Mouse (Mus musculus) stomach, postnatal 0 days (tissue): ENCODE results near the gene Emc9. TPM values are rescaled to one million over a fixed set of nuclear protein-coding genes. Genes with fewer than 3 reads are reported as not detected.

Experiments used
- ATAC-seq: fragments of 200-750 bp; cut with Nextera tagmentation; 2 replicates; pipeline ENCODE4 v1.8.0; 2017; ENCODE audit not compliant: low FRiP score, low TSS enrichment
- DNase-seq: peaks from one replicate; pipeline ENCODE4 v3.0.0-alpha.2; 2016; ENCODE audit warnings: low spot score
- H3K27ac ChIP-seq: fragments of 300-500 bp; sonication (generic); replicated peaks from 2 replicates; pipeline ENCODE4 v1.5.1; 2014; ENCODE audit warnings: mild to moderate bottlenecking, control low read depth
- H3K27me3 ChIP-seq: fragments of 300-500 bp; sonication (generic); 2 replicates; pipeline ENCODE4 v1.6.1; 2014; ENCODE audit warnings: low read length; ENCODE audit not compliant: control insufficient read depth, insufficient read depth
- H3K36me3 ChIP-seq: fragments of 300-500 bp; sonication (generic); 2 replicates; pipeline ENCODE4 v1.6.1; 2014; ENCODE audit warnings: low read length, mixed read lengths; ENCODE audit not compliant: control insufficient read depth, insufficient read depth
- H3K4me1 ChIP-seq: fragments of 300-500 bp; sonication (generic); replicated peaks from 2 replicates; pipeline ENCODE4 v1.6.1; 2014; ENCODE audit warnings: antibody characterized with exemption; ENCODE audit not compliant: control insufficient read depth, insufficient read depth
- H3K4me2 ChIP-seq: fragments of 300-500 bp; sonication (generic); replicated peaks from 2 replicates; pipeline ENCODE4 v1.6.1; 2014; ENCODE audit warnings: low read depth, mild to moderate bottlenecking, control low read depth, moderate library complexity
- H3K4me3 ChIP-seq: fragments of 300-500 bp; sonication (generic); 2 replicates; pipeline ENCODE4 v1.5.1; 2014; ENCODE audit warnings: low read depth, low read length, control low read depth
- H3K9ac ChIP-seq: fragments of 300-500 bp; sonication (generic); 2 replicates; pipeline ENCODE4 v1.6.1; 2014; ENCODE audit warnings: mild to moderate bottlenecking, low read length, control low read depth, mixed read lengths
- H3K9me3 ChIP-seq: fragments of 300-500 bp; sonication (generic); 2 replicates; pipeline ENCODE4 v1.6.1; 2016; ENCODE audit warnings: low read length; ENCODE audit not compliant: control insufficient read depth
- CTCF ChIP-seq: IDR thresholded peaks from 2 replicates; pipeline ENCODE4 v1.5.1; 2016; ENCODE audit warnings: antibody characterized with exemption, low read depth, mild to moderate bottlenecking, moderate library complexity
- EP300 ChIP-seq: optimal IDR thresholded peaks from 2 replicates; pipeline ENCODE3; 2016; ENCODE audit warnings: antibody characterized with exemption
- WGBS: fragments of 180-500 bp; shearing (Covaris S2); extraction: QIAGEN DNeasy Blood & Tissue Kit; methylation state at CpG from one replicate; pipeline ENCODE4 v1.1.7; 2014; 5-methylcytosine and 5-hydroxymethylcytosine counted together
- polyA plus RNA-seq: library from polyadenylated mRNA; unstranded; fragments of >200 nt; fragmentation: Nextera tagmentation; extraction: Ambion mirVana; gene quantifications from 2 replicates; pipeline ENCODE4 v1.2.1, GENCODE M21; 2015

The Emc9 gene
- polyA plus RNA-seq, 1 experiment from 2014 or later = 13.1 TPM

DNA sequence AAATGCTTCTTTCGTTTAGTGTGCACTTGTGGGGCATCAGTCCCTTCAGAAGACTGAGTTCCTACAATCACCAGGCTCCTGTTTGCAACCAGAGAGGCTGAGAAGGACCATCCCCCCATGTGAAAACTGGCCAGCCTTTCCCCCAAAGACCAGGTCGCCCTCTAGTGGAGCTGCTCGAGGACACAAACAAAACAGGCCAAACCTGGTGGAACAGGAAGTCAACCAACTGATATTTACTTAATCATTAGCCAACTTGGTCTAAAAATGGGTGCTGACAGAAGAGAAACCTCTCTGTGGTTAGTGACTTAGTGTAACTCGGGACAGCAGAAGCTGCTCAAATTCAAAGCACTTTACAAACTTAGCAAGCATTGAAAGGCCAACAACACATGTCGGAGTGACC is 28.1 kb downstream of the Emc9 start:
- ATAC-seq (no peak), DNase-seq (peak; percentile 92)
- Histone ChIP-seq H3K9ac (no peak overlapping the region), H3K27ac (peak overlapping the region; percentile 71), H3K4me2 (no peak overlapping the region), H3K27me3 (no peaks in the 10 kb centered on the region), H3K4me1 (peaks cover 4% of the 10 kb centered on the region; the same call in 1 of the 2 replicates), H3K36me3 (no peaks in the 10 kb centered on the region), H3K9me3 (no peaks in the 10 kb centered on the region), H3K4me3 (no peak overlapping the region)
- 11% methylated on average over 5 of the region's 5 CpGs for WGBS
- peak; percentile 98 for TF ChIP-seq CTCF
- TF ChIP-seq EP300 = no peak

DNA sequence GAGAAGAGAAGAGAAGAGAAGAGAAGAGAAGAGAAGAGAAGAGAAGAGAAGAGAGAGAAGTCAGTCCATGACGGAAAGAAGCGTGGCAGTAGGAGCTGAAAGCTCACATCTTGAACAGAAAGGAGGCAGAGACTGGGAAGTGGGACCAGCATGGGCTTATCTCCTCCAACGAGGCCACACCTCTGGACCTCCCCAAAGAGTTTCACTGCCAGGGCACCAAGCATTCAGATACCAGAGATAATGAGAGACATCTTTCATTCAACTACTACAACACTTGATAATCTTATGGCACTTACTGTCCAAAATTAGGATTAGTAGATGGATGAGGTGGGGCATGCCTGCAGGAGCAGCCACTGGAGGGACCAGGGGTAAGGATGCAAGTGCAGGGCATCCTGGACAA is 29.3 kb downstream of the Emc9 start:
- Histone ChIP-seq H3K27ac (no peak overlapping the region), H3K9ac (no peak overlapping the region), H3K27me3 (no peaks in the 10 kb centered on the region), H3K4me2 (no peak overlapping the region), H3K36me3 (no peaks in the 10 kb centered on the region), H3K4me3 (no peak overlapping the region), H3K9me3 (no peaks in the 10 kb centered on the region), H3K4me1 (no peaks in the 10 kb centered on the region)
- no peak for DNase-seq
- no peak for TF ChIP-seq EP300
- no peak for TF ChIP-seq CTCF
- WGBS = 79% methylated on average over 3 of the region's 3 CpGs
- no peak for ATAC-seq

DNA sequence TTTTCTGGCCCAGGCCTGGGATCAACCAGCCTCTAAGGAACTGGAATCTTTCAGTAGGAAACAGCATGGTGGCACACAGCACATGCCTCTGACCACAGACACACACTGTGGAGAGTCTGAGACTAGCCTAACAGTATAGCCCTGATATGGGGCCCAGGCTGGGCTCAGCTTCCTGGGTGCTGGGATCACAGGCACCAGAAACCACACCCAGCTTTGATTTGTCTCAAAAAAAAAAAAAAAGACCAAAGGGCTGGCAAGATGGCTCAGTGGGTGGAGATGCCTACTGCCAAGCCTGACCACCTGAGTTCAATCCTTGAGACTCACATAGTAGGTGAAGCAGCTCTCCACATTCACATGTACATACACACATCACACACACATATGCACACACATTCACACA is 30.5 kb downstream of the Emc9 start:
- H3K9me3 ChIP-seq = no peaks in the 10 kb centered on the region
- no peak overlapping the region for H3K4me2 ChIP-seq
- no peaks in the 10 kb centered on the region for H3K27me3 ChIP-seq
- TF ChIP-seq CTCF = no peak
- TF ChIP-seq EP300 = no peak
- no peak for DNase-seq
- ATAC-seq = peak; percentile 58; the same call in 1 of the 2 replicates
- no peaks in the 10 kb centered on the region for H3K36me3 ChIP-seq
- no peak overlapping the region for H3K9ac ChIP-seq
- no peak overlapping the region for H3K4me3 ChIP-seq
- H3K27ac ChIP-seq = no peak overlapping the region
- no peaks in the 10 kb centered on the region for H3K4me1 ChIP-seq

DNA sequence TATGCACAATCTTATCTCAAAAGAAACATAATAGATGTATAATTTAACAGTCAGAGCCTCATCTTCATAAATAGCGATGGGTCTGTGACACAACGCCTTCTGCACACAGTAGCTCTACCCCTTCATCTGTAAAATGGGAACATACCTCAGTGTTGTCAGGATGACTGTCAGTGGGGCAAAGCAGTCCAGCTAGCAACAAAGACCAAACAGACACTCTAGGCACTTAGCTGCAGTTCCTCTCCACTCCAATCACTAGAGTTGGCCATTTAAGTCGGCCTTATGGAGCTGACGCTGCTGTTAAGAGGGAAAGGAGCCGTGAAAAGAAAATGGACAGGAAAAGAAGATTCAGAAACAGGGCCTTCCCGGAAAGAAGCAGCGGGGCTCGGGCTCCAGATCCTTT is 33.3 kb downstream of the Emc9 start:
- no peaks in the 10 kb centered on the region for H3K9me3 ChIP-seq
- no peaks in the 10 kb centered on the region for H3K4me1 ChIP-seq
- H3K4me3 ChIP-seq = no peak overlapping the region
- H3K9ac ChIP-seq = no peak overlapping the region
- TF ChIP-seq EP300 (no peak), CTCF (no peak)
- DNase-seq (no peak), ATAC-seq (no peak)
- H3K36me3 ChIP-seq = peaks cover 15% of the 10 kb centered on the region
- H3K27me3 ChIP-seq = no peaks in the 10 kb centered on the region
- H3K4me2 ChIP-seq = no peak overlapping the region
- WGBS = 93% methylated on average over 8 of the region's 8 CpGs
- H3K27ac ChIP-seq = no peak overlapping the region

GRCm38 (mm10) chr14:55551347-55551746 is 33.8 kb downstream of the Emc9 start:
- no peaks in the 10 kb centered on the region for H3K4me1 ChIP-seq
- WGBS = 68% methylated on average over 5 of the region's 5 CpGs

DNA sequence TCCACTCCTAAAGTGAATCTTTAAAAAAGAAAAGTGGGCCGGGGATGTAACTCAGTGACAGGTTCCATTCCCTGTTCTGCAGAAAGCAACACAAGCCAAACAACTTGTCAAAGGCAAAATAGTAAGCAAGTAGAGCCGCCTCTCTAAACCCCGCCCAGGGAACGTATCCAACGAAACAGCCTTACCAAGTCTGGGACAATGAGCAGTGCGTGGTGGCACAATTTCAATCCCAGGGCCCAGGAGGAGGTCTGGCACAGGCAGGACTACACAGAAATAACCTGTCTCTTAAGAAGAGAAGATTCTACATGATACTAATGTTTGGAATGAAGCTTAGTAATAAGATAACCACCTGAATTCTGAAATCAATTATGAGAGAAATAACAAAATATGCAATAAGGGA is 34.9 kb downstream of the Emc9 start:
- no peak overlapping the region for H3K4me2 ChIP-seq
- DNase-seq = no peak
- no peak for ATAC-seq
- H3K9me3 ChIP-seq = no peaks in the 10 kb centered on the region
- H3K4me1 ChIP-seq = no peaks in the 10 kb centered on the region
- no peaks in the 10 kb centered on the region for H3K27me3 ChIP-seq
- no peak overlapping the region for H3K4me3 ChIP-seq
- no peak for TF ChIP-seq CTCF
- TF ChIP-seq EP300 = no peak
- H3K9ac ChIP-seq = no peak overlapping the region
- WGBS = 78% methylated on average over 6 of the region's 6 CpGs
- peaks cover 21% of the 10 kb centered on the region for H3K36me3 ChIP-seq
- no peak overlapping the region for H3K27ac ChIP-seq

More at GRCm38 (mm10) chr14:55551347-55551746, 33.8 kb downstream of the Emc9 start:
- no peaks in the 10 kb centered on the region for H3K9me3 ChIP-seq
- no peak overlapping the region for H3K27ac ChIP-seq
- no peak overlapping the region for H3K4me3 ChIP-seq
- DNase-seq = no peak
- TF ChIP-seq EP300 (no peak), CTCF (no peak)
- no peak overlapping the region for H3K9ac ChIP-seq
- no peaks in the 10 kb centered on the region for H3K27me3 ChIP-seq
- no peak overlapping the region for H3K4me2 ChIP-seq
- peaks cover 15% of the 10 kb centered on the region for H3K36me3 ChIP-seq
- ATAC-seq = no peak
